Mouse (Mus musculus): Measurements from ENCODE around the gene Atxn7l1.

- TF ChIP-seq CTCF (IDR thresholded peaks at IDR 0.05; ENCODE audit: low read depth, low read length), result no peak
- no peak for TF ChIP-seq POLR2A (IDR thresholded peaks at IDR 0.05; ENCODE audit: borderline replicate concordance, low read depth, low read length)
Observed at GRCm38 (mm10) chr12:33225978-33226377, 78.5 kb downstream of the Atxn7l1 start.

All from bone marrow macrophage, adult 2 months (primary cell).